Mouse (Mus musculus) spleen, postnatal 36 days (tissue): ENCODE measurements around the gene Gm20388.

ENCODE experiments used
- DNase-seq, 2 experiments: peaks; one replicate each; pipeline ENCODE4 v3.0.0; 2022; ENCODE audit warnings: low spot score in 2 of 2, mixed read lengths in 1 of 2

The Gm20388 gene

GRCm38 (mm10) chr8:122398186-122398585 lies 2487.5 kb downstream of the Gm20388 start:
- DNase-seq: no peak

GRCm38 (mm10) chr8:122405146-122405805 lies 2494.6 kb downstream of the Gm20388 start:
- no peak for DNase-seq

- DNase-seq: no peak
Measured at GRCm38 (mm10) chr8:122407678-122408077, 2497.0 kb downstream of the Gm20388 start.

GRCm38 (mm10) chr8:122414311-122414710 lies 2503.7 kb downstream of the Gm20388 start:
- no peak for DNase-seq

GRCm38 (mm10) chr8:122415554-122415953 lies 2504.9 kb downstream of the Gm20388 start:
- DNase-seq: no peak

- no peak for DNase-seq
Measured at GRCm38 (mm10) chr8:122419881-122420555, 2509.4 kb downstream of the Gm20388 start.

GRCm38 (mm10) chr8:122421376-122422070 lies 2510.9 kb downstream of the Gm20388 start, which contains the start of gene Il17c:
Il17c (plus strand) TSS chr8:122422020.
- DNase-seq: no peak

GRCm38 (mm10) chr8:122423217-122423616 lies 2512.6 kb downstream of the Gm20388 start:
- no peak for DNase-seq

- DNase-seq: no peak
Measured at GRCm38 (mm10) chr8:122423659-122424058, 2513.0 kb downstream of the Gm20388 start.

GRCm38 (mm10) chr8:122426145-122426544 lies 2515.5 kb downstream of the Gm20388 start:
- no peak for DNase-seq

GRCm38 (mm10) chr8:122427607-122428006 lies 2517.0 kb downstream of the Gm20388 start:
- DNase-seq: no peak

- DNase-seq: peak; percentile 77 to 80
Measured at GRCm38 (mm10) chr8:122428163-122428562, 2517.5 kb downstream of the Gm20388 start.

- DNase-seq: peak; percentile 82 to 85
Measured at GRCm38 (mm10) chr8:122430058-122430636, 2519.5 kb downstream of the Gm20388 start.

GRCm38 (mm10) chr8:122430646-122431045 lies 2520.0 kb downstream of the Gm20388 start:
- no peak for DNase-seq

- DNase-seq: peak in 1 of 2 experiments; percentile 41
Measured at GRCm38 (mm10) chr8:122431694-122432442, 2521.2 kb downstream of the Gm20388 start.

GRCm38 (mm10) chr8:122432443-122433268 lies 2522.0 kb downstream of the Gm20388 start, which contains the start of gene Cyba:
Cyba (minus strand) TSS chr8:122432930.
- peak; percentile 91 to 92 for DNase-seq

GRCm38 (mm10) chr8:122433269-122433905 lies 2522.7 kb downstream of the Gm20388 start:
- no peak for DNase-seq

- DNase-seq: no peak
Measured at GRCm38 (mm10) chr8:122435375-122435774, 2524.7 kb downstream of the Gm20388 start.

- no peak for DNase-seq
Measured at GRCm38 (mm10) chr8:122436146-122436545, 2525.5 kb downstream of the Gm20388 start.

GRCm38 (mm10) chr8:122436586-122437125 lies 2526.0 kb downstream of the Gm20388 start:
- DNase-seq: no peak
